Mouse (Mus musculus) heart, postnatal 0 days (tissue): ENCODE results near the gene Fam83e. TPM values are rescaled to one million over a fixed set of nuclear protein-coding genes. Genes with fewer than 3 reads are reported as not detected.
A peak's percentile ranks its signal among the peaks of the same experiment; 100 is the strongest.

Experiments
- ATAC-seq: fragments of 200-750 bp; cut with Nextera tagmentation; 2 replicates; pipeline ENCODE4 v1.8.0; 2017; ENCODE audit warnings: low read depth, moderate number of reproducible peaks, moderate library complexity; ENCODE audit not compliant: insufficient read depth
- DNase-seq: peaks from one replicate; pipeline ENCODE4 v3.0.0-alpha.2; 2016; ENCODE audit warnings: low spot score
- H3K27ac ChIP-seq: fragments of 300-500 bp; sonication (generic); 2 replicates; pipeline ENCODE4 v1.5.1; 2014; ENCODE audit warnings: low read depth, mild to moderate bottlenecking
- H3K27me3 ChIP-seq: fragments of 300-500 bp; sonication (generic); 2 replicates; pipeline ENCODE4 v1.6.1; 2014; ENCODE audit warnings: low read length, mixed read lengths; ENCODE audit not compliant: control insufficient read depth, insufficient read depth
- H3K36me3 ChIP-seq: fragments of 300-500 bp; sonication (generic); replicated peaks from 2 replicates; pipeline ENCODE4 v1.6.1; 2014; ENCODE audit warnings: low read length, mixed read lengths; ENCODE audit not compliant: control insufficient read depth, insufficient read depth
- H3K4me1 ChIP-seq: fragments of 300-500 bp; sonication (generic); 2 replicates; pipeline ENCODE4 v1.6.1; 2014; ENCODE audit warnings: antibody characterized with exemption; ENCODE audit not compliant: control insufficient read depth, insufficient read depth
- H3K4me2 ChIP-seq: fragments of 300-500 bp; sonication (generic); 2 replicates; pipeline ENCODE4 v1.6.1; 2014; ENCODE audit warnings: low read depth, mild to moderate bottlenecking, low read length, moderate library complexity
- H3K4me3 ChIP-seq: fragments of 300-500 bp; sonication (generic); 2 replicates; pipeline ENCODE4 v1.5.1; 2014; ENCODE audit warnings: low read depth, low read length
- H3K9ac ChIP-seq: fragments of 300-500 bp; sonication (generic); replicated peaks from 2 replicates; pipeline ENCODE4 v1.6.1; 2014; ENCODE audit warnings: low read depth, low read length, mixed read lengths
- H3K9me3 ChIP-seq: fragments of 300-500 bp; sonication (generic); replicated peaks from 2 replicates; pipeline ENCODE4 v1.6.1; 2016; ENCODE audit warnings: low read length; ENCODE audit not compliant: control insufficient read depth
- CTCF ChIP-seq: IDR thresholded peaks from 2 replicates; pipeline ENCODE4 v1.5.1; 2016; ENCODE audit warnings: antibody characterized with exemption, control low read depth, low read depth
- EP300 ChIP-seq: IDR thresholded peaks from 2 replicates; pipeline ENCODE4 v1.6.1; 2016; ENCODE audit warnings: antibody characterized with exemption, low read depth
- WGBS: fragments of 180-500 bp; shearing (Covaris S2); extraction: QIAGEN DNeasy Blood & Tissue Kit; methylation state at CpG from one replicate; pipeline ENCODE4 v1.1.7; 2014; 5-methylcytosine and 5-hydroxymethylcytosine counted together
- polyA plus RNA-seq: library from polyadenylated mRNA; unstranded; fragments of >200 nt; fragmentation: Nextera tagmentation; extraction: Ambion mirVana; gene quantifications from 2 replicates; pipeline ENCODE4 v1.2.1, GENCODE M21; 2015
- total RNA-seq: library from RNA; depleted of rRNA; stranded (reverse); fragments of >200 nt; gene quantifications from 2 replicates; pipeline ENCODE4 v1.2.3, GENCODE M21; 2014; ENCODE audit warnings: low replicate concordance

The Fam83e gene
- total and polyA plus RNA-seq, 2 experiments from 2014 or later, result 0.07 TPM; not detected in 1

GRCm38 (mm10) chr7:45725713-45726112 is 4.7 kb downstream of the Fam83e start, which contains the start of gene Spaca4:
Spaca4 (minus strand) TSS chr7:45725813.
- H3K9me3 ChIP-seq, result no peaks in the 10 kb centered on the region
- no peak within 1 kb of the TSS for H3K4me2 ChIP-seq
- DNase-seq, result no peak
- no peak within 1 kb of the TSS for H3K4me3 ChIP-seq
- H3K9ac ChIP-seq, result no peak within 1 kb of the TSS; the same call in 1 of the 2 replicates
- H3K4me1 ChIP-seq, result no peaks in the 10 kb centered on the region
- no peaks in the 10 kb centered on the region for H3K27me3 ChIP-seq
- no peak within 1 kb of the TSS for H3K27ac ChIP-seq
- 85% methylated on average over 11 of the region's 11 CpGs for WGBS
- TF ChIP-seq CTCF, result no peak
- TF ChIP-seq EP300, result no peak
- peaks cover 19% of the 10 kb centered on the region; the same call in 1 of the 2 replicates for H3K36me3 ChIP-seq
- no peak for ATAC-seq

- WGBS, result 84% methylated on average over 10 of the region's 10 CpGs
- no peak for ATAC-seq
- peaks cover 14% of the 10 kb centered on the region; the same call in 1 of the 2 replicates for H3K36me3 ChIP-seq
- H3K4me3 ChIP-seq, result no peak overlapping the region
- H3K9me3 ChIP-seq, result no peaks in the 10 kb centered on the region
- no peak overlapping the region for H3K27ac ChIP-seq
- no peak overlapping the region for H3K4me2 ChIP-seq
- no peaks in the 10 kb centered on the region for H3K4me1 ChIP-seq
- H3K27me3 ChIP-seq, result no peaks in the 10 kb centered on the region
- TF ChIP-seq EP300 (no peak), CTCF (no peak)
- DNase-seq, result no peak
- H3K9ac ChIP-seq, result no peak overlapping the region
Observed at GRCm38 (mm10) chr7:45726419-45726818, 5.4 kb downstream of the Fam83e start.

GRCm38 (mm10) chr7:45727625-45728024 is 6.6 kb downstream of the Fam83e start:
- no peak overlapping the region for H3K4me3 ChIP-seq
- WGBS, result 79% methylated on average over 3 of the region's 3 CpGs
- no peak overlapping the region for H3K9ac ChIP-seq
- H3K4me2 ChIP-seq, result no peak overlapping the region
- DNase-seq, result no peak
- peaks cover 10% of the 10 kb centered on the region; the same call in 1 of the 2 replicates for H3K36me3 ChIP-seq
- no peaks in the 10 kb centered on the region for H3K9me3 ChIP-seq
- no peak for TF ChIP-seq CTCF
- no peak for TF ChIP-seq EP300
- H3K4me1 ChIP-seq, result no peaks in the 10 kb centered on the region
- no peaks in the 10 kb centered on the region for H3K27me3 ChIP-seq
- ATAC-seq, result no peak
- H3K27ac ChIP-seq, result no peak overlapping the region

GRCm38 (mm10) chr7:45730727-45731431 is 9.9 kb downstream of the Fam83e start:
- DNase-seq, result no peak
- 0 out of 2 replicates have a peak, but pooled peaks have one; percentile 37 for ATAC-seq
- Histone ChIP-seq H3K27ac (no peak overlapping the region), H3K9me3 (no peaks in the 10 kb centered on the region), H3K4me1 (no peaks in the 10 kb centered on the region), H3K9ac (no peak overlapping the region), H3K27me3 (no peaks in the 10 kb centered on the region), H3K4me2 (no peak overlapping the region), H3K36me3 (no peaks in the 10 kb centered on the region), H3K4me3 (no peak overlapping the region)
- WGBS, result 19% methylated on average over 16 of the region's 16 CpGs
- TF ChIP-seq EP300 (no peak), CTCF (peak; percentile 40)

- Histone ChIP-seq H3K36me3 (no peaks in the 10 kb centered on the region), H3K27ac (no peak overlapping the region), H3K9ac (no peak overlapping the region), H3K4me2 (no peak overlapping the region), H3K9me3 (no peaks in the 10 kb centered on the region), H3K27me3 (no peaks in the 10 kb centered on the region), H3K4me3 (no peak overlapping the region), H3K4me1 (no peaks in the 10 kb centered on the region)
- DNase-seq (no peak), ATAC-seq (no peak)
- TF ChIP-seq EP300 (no peak), CTCF (no peak)
- 64% methylated on average over 5 of the region's 5 CpGs for WGBS
Observed at GRCm38 (mm10) chr7:45733477-45733876, 12.5 kb downstream of the Fam83e start.
